Mouse (Mus musculus) testis, adult 2 months (tissue): Measurements from ENCODE around the gene Fam13a.

Source experiments
- CTCF ChIP-seq: fragments of 200-500 bp; IDR thresholded peaks from 2 replicates; pipeline ENCODE4 v1.5.1; 2012; ENCODE audit warnings: low read depth, mild to moderate bottlenecking, inconsistent platforms, low read length, moderate library complexity; ENCODE audit not compliant: control insufficient read depth, insufficient read depth, insufficient replicate concordance
- POLR2A ChIP-seq: fragments of 200-500 bp; IDR thresholded peaks from 2 replicates; pipeline ENCODE4 v1.6.1; 2012; ENCODE audit warnings: low read depth, mild to moderate bottlenecking, inconsistent platforms, low read length, moderate library complexity; ENCODE audit not compliant: control insufficient read depth

DNA sequence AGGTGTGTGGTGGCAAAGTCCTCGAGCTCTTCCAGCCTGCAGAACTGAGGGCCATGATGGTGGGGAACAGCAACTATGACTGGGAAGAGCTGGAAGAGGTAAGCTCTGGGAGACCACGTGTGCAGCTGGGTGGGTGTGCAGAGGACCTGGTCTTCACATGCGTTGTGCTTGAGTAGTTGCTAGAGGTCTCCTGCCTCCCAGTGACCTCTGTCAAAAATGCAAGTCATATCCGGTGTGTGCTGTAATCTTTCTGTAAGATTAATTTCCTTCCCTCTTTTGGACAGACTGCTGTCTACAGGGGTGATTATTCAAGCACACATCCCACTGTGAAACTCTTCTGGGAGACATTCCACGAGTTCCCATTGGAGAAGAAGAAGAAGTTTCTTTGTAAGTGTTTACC is 107.9 kb downstream of the Fam13a start:
- TF ChIP-seq CTCF = no peak
- TF ChIP-seq POLR2A = no peak
